Mouse (Mus musculus) liver, embryonic 14.5 days (tissue): ENCODE data around the gene Slc6a21. TPM values are rescaled to one million over a fixed set of nuclear protein-coding genes. Genes with fewer than 3 reads are reported as not detected.

Source experiments
- ATAC-seq: fragments of 200-750 bp; cut with Nextera tagmentation; 2 replicates; pipeline ENCODE4 v1.8.0; 2017; ENCODE audit warnings: moderate number of reproducible peaks, mild to moderate bottlenecking, moderate library complexity; ENCODE audit not compliant: insufficient read depth
- DNase-seq, 3 experiments: peaks; one replicate each; pipeline ENCODE4 v3.0.0-alpha.2; 2012 to 2013; ENCODE audit warnings: low read depth in 3 of 3, low spot score in 3 of 3
- H3K27ac ChIP-seq: fragments of 300-500 bp; sonication (generic); 2 replicates; pipeline ENCODE4 v1.5.1; 2014; ENCODE audit warnings: moderate library complexity, mild to moderate bottlenecking, control low read depth, inconsistent platforms
- H3K27me3 ChIP-seq: fragments of 300-500 bp; sonication (generic); 2 replicates; pipeline ENCODE4 v1.6.1; 2014; ENCODE audit warnings: mild to moderate bottlenecking, low read length, moderate library complexity; ENCODE audit not compliant: control insufficient read depth, insufficient read depth
- H3K36me3 ChIP-seq: fragments of 300-500 bp; sonication (generic); replicated peaks from 2 replicates; pipeline ENCODE4 v1.6.1; 2014; ENCODE audit warnings: low read depth; ENCODE audit not compliant: control insufficient read depth, insufficient read depth
- H3K4me1 ChIP-seq, 2 experiments: fragments of 200-500 bp in 1 of 2; fragments of 300-500 bp in 1 of 2; sonication (generic) in 1 of 2; replicated peaks; 2 replicates each; pipeline ENCODE4 v1.6.1; 2012 to 2014; ENCODE audit warnings: antibody characterized with exemption in 1 of 2, inconsistent platforms in 1 of 2, low read length in 1 of 2; ENCODE audit not compliant: control insufficient read depth in 2 of 2, insufficient read depth in 2 of 2
- H3K4me2 ChIP-seq: fragments of 300-500 bp; sonication (generic); 2 replicates; pipeline ENCODE4 v1.6.1; 2014; ENCODE audit warnings: low read depth, mild to moderate bottlenecking, control low read depth, moderate library complexity
- H3K4me3 ChIP-seq, 2 experiments: fragments of 200-500 bp in 1 of 2; fragments of 300-500 bp in 1 of 2; sonication (generic) in 1 of 2; 2 replicates each; pipeline ENCODE4 v1.5.1; 2012 to 2014; ENCODE audit warnings: low read depth in 2 of 2, low read length in 2 of 2, mild to moderate bottlenecking in 2 of 2, control low read depth in 1 of 2, inconsistent platforms in 1 of 2, moderate library complexity in 1 of 2; ENCODE audit not compliant: insufficient read depth in 1 of 2
- H3K9ac ChIP-seq: fragments of 300-500 bp; sonication (generic); replicated peaks from 2 replicates; pipeline ENCODE4 v1.6.1; 2014; ENCODE audit warnings: mild to moderate bottlenecking, control low read depth, moderate library complexity
- H3K9me3 ChIP-seq: fragments of 300-500 bp; sonication (generic); 2 replicates; pipeline ENCODE4 v1.6.1; 2016; ENCODE audit warnings: low read length, mixed read lengths; ENCODE audit not compliant: control insufficient read depth
- CTCF ChIP-seq: IDR thresholded peaks from 2 replicates; pipeline ENCODE4 v1.5.1; 2016; ENCODE audit warnings: antibody characterized with exemption, low read depth, control low read depth
- EP300 ChIP-seq: IDR thresholded peaks from 2 replicates; pipeline ENCODE4 v1.6.1; 2016; ENCODE audit warnings: antibody characterized with exemption, low read depth
- WGBS: fragments of 180-500 bp; shearing (Covaris S2); extraction: QIAGEN DNeasy Blood & Tissue Kit; methylation state at CpG from one replicate; pipeline ENCODE4 v1.1.7; 2014; ENCODE audit not compliant: insufficient replicate concordance; 5-methylcytosine and 5-hydroxymethylcytosine counted together
- polyA plus RNA-seq, 2 experiments: library from polyadenylated mRNA; depleted of rRNA in 1 of 2; stranded (reverse) in 1 of 2; unstranded in 1 of 2; fragments of >200 nt; fragmentation: Nextera tagmentation in 1 of 2; extraction: Ambion mirVana in 1 of 2; gene quantifications; 2 replicates each; pipeline versions ENCODE4 v1.2.1 to v1.2.3; 2012 to 2014

The Slc6a21 gene
- polyA plus RNA-seq, 2 experiments: not detected

GRCm38 (mm10) chr7:45234922-45235571 is 42.3 kb upstream of the Slc6a21 start:
- no peak overlapping the region for H3K4me3 ChIP-seq
- no peaks in the 10 kb centered on the region for H3K27me3 ChIP-seq
- ATAC-seq (no peak), DNase-seq (no peak)
- H3K36me3 ChIP-seq: no peaks in the 10 kb centered on the region
- peaks cover 0 to 21% of the 10 kb centered on the region in 2 experiments; a peak in 2 of 4 replicates for H3K4me1 ChIP-seq
- H3K4me2 ChIP-seq: peak overlapping the region; percentile 7
- no peak overlapping the region for H3K27ac ChIP-seq
- H3K9me3 ChIP-seq: no peaks in the 10 kb centered on the region
- 32% methylated on average over 21 of the region's 21 CpGs for WGBS
- TF ChIP-seq CTCF (no peak), EP300 (no peak)
- no peak overlapping the region for H3K9ac ChIP-seq

DNA sequence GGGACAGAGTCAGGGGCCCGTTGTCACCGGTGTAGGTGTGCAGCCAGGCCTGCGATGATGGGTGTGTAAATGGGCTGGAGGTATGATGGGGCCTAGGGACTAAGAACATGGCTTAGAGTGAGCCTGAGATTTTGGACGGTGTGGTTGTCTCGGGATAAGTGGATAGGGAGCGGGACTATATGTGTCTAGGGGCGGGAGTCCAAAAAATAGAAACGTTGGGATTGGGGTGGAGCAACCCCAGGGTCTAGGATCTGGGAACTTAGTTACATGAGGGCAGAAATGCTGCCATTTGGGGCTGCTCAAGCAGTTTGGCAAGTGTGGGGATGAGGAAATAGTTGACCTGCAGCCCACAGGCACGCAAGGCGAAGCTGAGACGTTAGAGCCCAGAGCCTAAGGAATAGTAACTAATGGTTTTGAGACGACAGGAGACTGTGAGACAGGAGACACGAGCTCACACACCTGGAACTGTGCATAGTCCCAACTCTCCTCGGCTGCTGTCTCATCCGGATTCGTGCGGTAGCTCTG is 41.6 kb upstream of the Slc6a21 start:
- H3K4me1 ChIP-seq: peaks cover 0 to 21% of the 10 kb centered on the region in 2 experiments; a peak in 2 of 4 replicates
- WGBS: 67% methylated on average over 17 of the region's 17 CpGs

GRCm38 (mm10) chr7:45237747-45238699 is 39.3 kb upstream of the Slc6a21 start:
- peak overlapping the region; percentile 33; the same call in 1 of the 2 replicates for H3K27ac ChIP-seq
- no peak for DNase-seq
- H3K36me3 ChIP-seq: no peaks in the 10 kb centered on the region
- peaks cover 0 to 20% of the 10 kb centered on the region in 2 experiments; a peak in 2 of 4 replicates for H3K4me1 ChIP-seq
- H3K4me2 ChIP-seq: peak overlapping the region; percentile 70
- peak overlapping the region; percentile 50 to 61 for H3K4me3 ChIP-seq
- ATAC-seq: no peak; the same call in 1 of the 2 replicates
- WGBS: 33% methylated on average over 17 of the region's 17 CpGs
- no peaks in the 10 kb centered on the region for H3K27me3 ChIP-seq
- peak overlapping the region; percentile 66 for H3K9ac ChIP-seq
- TF ChIP-seq CTCF (no peak), EP300 (no peak)
- no peaks in the 10 kb centered on the region for H3K9me3 ChIP-seq

More for the DNA sequence above, 41.6 kb upstream of the Slc6a21 start:
- Histone ChIP-seq H3K4me2 (peak overlapping the region; percentile 8; the same call in 1 of the 2 replicates), H3K27ac (no peak overlapping the region), H3K9ac (no peak overlapping the region), H3K9me3 (no peaks in the 10 kb centered on the region), H3K4me3 (no peak overlapping the region), H3K27me3 (no peaks in the 10 kb centered on the region), H3K36me3 (no peaks in the 10 kb centered on the region)
- TF ChIP-seq CTCF (no peak), EP300 (no peak)
- ATAC-seq: no peak
- no peak for DNase-seq

DNA sequence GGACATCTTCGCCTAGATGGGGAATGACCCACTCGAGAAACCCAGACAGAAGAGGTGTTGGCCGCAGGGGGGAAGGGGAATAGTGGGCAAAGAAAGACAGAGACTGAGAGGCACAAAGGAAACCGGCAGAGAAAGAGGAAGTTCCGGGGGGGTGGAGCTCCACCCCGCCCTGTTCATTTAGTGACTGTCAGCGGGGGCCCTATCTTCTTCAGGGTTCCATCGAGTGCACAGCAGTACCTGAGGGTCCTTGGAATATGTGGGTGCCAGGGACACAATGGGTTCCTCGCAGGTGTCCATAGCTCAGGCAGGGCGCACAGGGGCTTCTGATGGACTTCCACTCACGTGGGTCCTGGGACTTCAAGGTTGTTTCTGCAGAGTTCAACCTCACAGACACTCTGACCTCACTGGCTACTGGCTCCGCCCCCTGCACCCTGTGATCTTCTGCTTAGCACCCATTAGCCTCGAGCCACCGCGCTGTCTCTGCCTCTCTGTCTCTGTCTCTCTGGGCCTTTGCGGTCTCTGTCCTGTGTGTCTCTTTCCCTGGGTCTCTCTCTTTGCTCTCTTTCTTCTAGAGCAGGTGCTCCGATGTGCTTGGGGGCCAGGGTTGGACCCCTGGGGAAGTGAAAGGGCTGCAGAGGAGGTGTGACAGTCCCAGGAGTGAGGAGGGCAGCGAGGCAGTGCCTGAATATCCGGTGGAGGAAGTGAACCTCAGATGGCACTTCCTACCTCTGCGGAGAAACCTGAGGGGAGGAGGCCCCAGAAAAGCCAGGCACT is 38.4 kb upstream of the Slc6a21 start, which contains the start of gene Cd37:
Gene Cd37 (minus strand): TSS at position 393 of the 774 bp plus-strand sequence.
- H3K9ac ChIP-seq: peak within 1 kb of the TSS; percentile 66

More for the DNA sequence above, 38.4 kb upstream of the Slc6a21 start, which contains the start of gene Cd37:
- WGBS: 7% methylated on average over 20 of the region's 20 CpGs
- TF ChIP-seq CTCF: no peak
- no peak for TF ChIP-seq EP300
- Histone ChIP-seq H3K36me3 (no peaks in the 10 kb centered on the region), H3K4me3 (peak within 1 kb of the TSS; percentile 50 to 61), H3K4me1 (peaks cover 0 to 13% of the 10 kb centered on the region in 2 experiments; a peak in 2 of 4 replicates), H3K9me3 (no peaks in the 10 kb centered on the region), H3K4me2 (peak within 1 kb of the TSS; percentile 70), H3K27me3 (no peaks in the 10 kb centered on the region), H3K27ac (peak within 1 kb of the TSS; percentile 33; the same call in 1 of the 2 replicates)
- peak; percentile 79 for ATAC-seq
- peak; percentile 36 to 62 (median 42) for DNase-seq
